Mouse (Mus musculus): ENCODE measurements at regions not wholly inside any gene's neighbourhood (a gene's known extent, or its start where the extent isn't known, plus 50 kb on each side); places are given as distances from the start of the nearest gene placed in this dataset.

- DNase-seq (ENCODE audit: low read depth, low spot score): no peak
These were observed 406.0 kb upstream of the Acvr2a start for GRCm38 (mm10) chr2:48407876-48408275.

- no peak for DNase-seq (ENCODE audit: low read depth, low spot score)
These were observed 404.0 kb upstream of the Acvr2a start for GRCm38 (mm10) chr2:48409876-48410275.

GRCm38 (mm10) chr2:48411392-48411791, 402.5 kb upstream of the Acvr2a start:
- DNase-seq (ENCODE audit: low read depth, low spot score): no peak

- DNase-seq (ENCODE audit: low read depth, low spot score): no peak
These were observed 401.0 kb upstream of the Acvr2a start for GRCm38 (mm10) chr2:48412683-48413440.

GRCm38 (mm10) chr2:48414596-48415481, 399.1 kb upstream of the Acvr2a start:
- no peak for DNase-seq (ENCODE audit: low read depth, low spot score)

DNA sequence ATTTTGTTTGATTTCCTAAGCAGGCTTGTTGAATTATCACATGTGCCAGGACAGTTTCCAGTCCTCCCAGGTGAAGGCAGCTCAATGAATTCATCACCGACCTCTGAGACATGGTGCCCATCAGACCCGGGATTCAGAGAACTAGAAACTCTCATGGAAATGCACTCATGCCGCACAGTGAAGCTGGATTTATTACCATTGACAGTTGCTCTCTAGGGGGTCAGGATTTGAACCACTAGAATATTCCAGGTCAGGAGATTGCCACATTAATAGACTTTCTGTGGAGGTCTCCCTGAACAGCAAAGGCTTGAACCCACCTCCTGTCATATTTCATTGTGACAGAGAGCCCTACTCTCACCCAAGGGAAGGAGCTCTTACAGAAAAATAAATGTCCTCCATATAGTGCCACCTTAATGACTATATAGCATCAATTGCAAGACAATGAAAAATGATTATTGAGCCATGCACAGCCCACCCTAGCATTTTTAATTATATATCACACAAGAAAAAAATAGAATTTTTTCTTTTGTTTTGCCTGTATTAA, 397.6 kb upstream of the Acvr2a start:
- DNase-seq (ENCODE audit: low read depth, low spot score): no peak

GRCm38 (mm10) chr2:48417000-48417596, 396.8 kb upstream of the Acvr2a start:
- no peak for DNase-seq (ENCODE audit: low read depth, low spot score)

- no peak for DNase-seq (ENCODE audit: low read depth, low spot score)
These were observed 393.1 kb upstream of the Acvr2a start for GRCm38 (mm10) chr2:48420791-48421190.

- peak; percentile 58 for DNase-seq (ENCODE audit: low read depth, low spot score)
These were observed 390.0 kb upstream of the Acvr2a start for GRCm38 (mm10) chr2:48423861-48424442.

DNA sequence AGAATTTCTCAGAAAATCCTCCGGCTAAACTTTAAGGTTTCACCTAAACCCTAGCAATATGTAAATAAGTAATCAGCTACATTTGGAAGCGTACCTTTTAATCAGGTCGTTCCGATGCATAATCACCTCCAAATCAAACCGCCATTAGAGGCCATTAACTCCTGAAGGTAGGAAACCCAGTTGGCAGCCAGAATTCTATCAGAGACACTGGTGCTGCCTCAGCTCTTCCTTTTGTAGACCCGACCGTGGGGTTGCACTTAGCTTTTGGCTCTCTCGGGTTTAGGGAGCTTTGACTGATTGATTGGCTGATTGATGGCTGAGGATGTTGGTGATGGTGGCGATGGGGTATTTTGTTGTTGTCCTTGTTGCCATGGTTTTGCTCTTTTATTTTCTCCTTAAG, 389.3 kb upstream of the Acvr2a start:
- no peak for DNase-seq (ENCODE audit: low read depth, low spot score)

DNA sequence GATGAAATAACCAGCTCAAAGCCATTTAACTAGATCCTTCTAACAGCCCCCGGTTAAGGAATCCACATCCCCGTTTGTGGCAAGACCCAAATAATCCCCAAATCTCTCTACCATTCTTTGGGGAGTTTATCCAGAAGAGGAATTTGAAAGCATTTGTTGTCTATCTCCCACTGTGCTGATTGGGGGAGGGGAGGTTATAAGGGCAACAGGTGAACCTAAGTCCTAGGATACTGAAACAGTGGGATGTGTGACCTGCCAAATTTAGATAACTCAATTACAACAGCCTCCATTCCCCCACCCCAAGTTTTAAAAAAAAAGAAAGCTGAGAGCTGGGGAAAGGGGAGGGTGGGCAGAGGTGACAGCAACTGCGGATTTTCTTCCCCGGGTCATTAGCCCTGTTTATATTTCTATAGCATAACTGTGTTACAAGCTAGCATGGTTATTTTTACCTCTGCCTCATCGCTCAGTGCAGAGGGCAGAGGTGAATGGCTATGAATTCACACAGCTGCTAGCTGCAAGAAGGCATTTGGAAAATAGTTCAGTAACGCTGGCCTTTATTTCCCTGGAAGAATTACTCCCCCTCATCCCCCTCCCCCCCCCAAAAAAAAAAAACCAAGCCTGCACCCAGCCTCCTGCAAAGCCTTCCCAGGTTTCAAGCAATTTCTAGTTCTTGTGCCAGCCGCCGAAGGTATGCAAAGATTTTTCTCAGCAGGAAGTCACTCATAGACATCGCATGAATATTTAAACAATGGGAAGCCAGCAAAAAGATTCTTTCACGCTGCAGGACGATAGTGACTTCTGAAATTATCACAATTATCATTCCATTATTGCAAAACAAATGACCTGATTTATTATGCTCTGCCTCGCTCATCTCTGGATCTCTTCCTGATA, 388.5 kb upstream of the Acvr2a start:
- no peak for DNase-seq (ENCODE audit: low read depth, low spot score)

- no peak for DNase-seq (ENCODE audit: low read depth, low spot score)
These were observed 381.4 kb upstream of the Acvr2a start for GRCm38 (mm10) chr2:48432545-48432944.

- no peak for DNase-seq (ENCODE audit: low read depth, low spot score)
These were observed 372.5 kb upstream of the Acvr2a start for GRCm38 (mm10) chr2:48441296-48441990.

DNA sequence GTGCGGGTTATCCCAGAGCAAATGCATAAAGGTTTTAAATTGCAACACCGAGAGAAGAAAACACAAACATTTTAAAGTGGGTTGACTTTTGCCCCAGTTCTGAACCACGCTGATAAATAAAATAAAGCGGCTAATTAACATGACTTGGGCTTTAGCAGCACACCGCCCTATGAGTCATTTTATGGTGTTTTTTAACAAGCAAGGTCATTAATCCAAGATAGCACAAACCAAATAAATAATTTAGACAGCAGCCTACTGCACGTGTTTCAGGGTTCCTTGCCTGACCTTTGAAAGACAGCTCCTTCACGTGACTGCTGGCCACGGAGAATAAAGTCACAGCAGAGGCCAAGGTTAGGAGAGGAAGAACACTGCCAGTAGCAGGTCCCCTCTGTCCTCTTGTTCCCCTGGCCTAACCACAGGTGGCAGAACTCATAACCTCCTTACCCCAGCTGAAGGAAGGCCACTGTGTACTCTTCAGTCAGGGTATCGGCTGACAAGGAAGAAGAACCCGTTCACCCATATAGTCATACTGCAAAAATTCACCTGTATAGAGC, 371.8 kb upstream of the Acvr2a start:
- no peak for DNase-seq (ENCODE audit: low read depth, low spot score)

DNA sequence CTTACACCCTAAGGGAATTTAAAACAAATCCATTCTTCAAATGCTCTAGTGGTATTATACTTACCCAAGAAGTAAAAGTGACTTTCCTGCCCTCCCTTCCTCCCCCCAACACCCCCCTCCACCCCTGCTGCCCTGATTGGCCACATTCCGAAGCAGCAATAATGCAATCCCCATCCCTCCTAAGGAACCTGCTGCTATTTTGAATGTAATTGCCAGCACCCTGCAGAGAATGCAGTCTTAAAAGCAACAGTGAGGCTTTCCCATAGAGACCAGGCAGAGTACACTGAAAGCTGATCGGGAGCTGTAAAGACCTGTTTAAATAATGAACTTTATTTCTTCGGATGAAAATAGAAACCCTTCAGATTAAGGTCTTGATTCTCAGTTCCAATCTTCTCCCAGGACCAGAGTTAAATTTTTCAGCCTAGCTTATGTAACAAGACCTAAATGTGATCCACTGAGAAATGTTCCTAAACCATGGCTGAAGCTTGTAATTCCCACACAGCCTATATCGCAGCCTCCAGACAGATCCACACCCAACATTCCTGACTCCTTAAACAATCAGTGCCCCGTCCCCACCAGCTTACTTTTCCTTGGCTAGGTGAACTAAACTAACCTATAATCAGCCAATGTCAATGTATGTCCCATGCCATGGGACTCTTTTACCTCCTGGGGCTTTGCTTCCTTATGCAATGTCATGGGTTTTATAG, 367.9 kb upstream of the Acvr2a start:
- DNase-seq (ENCODE audit: low read depth, low spot score): no peak

- DNase-seq (ENCODE audit: low read depth, low spot score): no peak
These were observed 367.3 kb upstream of the Acvr2a start for GRCm38 (mm10) chr2:48446617-48447016.

DNA sequence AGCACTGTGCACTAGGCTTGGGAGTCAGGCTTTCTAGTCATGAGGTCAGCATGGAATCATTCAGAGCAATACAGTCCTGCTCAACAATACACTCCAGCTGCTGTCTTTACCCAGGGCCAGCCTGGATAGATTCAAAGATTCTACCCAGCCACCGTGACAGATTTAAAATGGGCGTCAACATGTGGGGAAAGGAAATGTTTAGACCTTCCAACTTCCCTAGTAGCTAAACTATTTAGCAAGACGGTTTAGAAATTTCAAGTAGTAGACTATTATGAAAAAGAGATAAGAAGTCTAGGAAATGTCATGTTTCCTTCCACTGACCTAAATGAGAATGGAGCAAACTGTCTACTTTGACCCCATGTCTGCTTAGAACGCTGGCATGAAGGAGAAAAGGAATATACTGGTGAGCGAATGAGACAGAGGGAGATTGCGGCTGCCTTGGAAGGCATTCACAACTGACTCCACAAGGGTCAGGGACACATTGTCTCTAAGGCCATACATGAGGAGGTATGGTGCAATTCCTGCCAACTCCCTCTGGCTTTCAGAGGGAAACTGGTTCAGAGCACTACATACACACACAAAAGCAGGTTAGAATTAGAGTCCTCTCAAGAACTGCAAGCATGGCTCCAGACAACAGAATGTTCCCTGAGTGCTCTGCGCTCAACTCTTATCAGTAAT, 364.6 kb upstream of the Acvr2a start:
- DNase-seq (ENCODE audit: low read depth, low spot score): no peak

Data from brain, embryonic 18.5 days (tissue).